Mouse (Mus musculus): ENCODE measurements around the gene Nudt22.

DNA sequence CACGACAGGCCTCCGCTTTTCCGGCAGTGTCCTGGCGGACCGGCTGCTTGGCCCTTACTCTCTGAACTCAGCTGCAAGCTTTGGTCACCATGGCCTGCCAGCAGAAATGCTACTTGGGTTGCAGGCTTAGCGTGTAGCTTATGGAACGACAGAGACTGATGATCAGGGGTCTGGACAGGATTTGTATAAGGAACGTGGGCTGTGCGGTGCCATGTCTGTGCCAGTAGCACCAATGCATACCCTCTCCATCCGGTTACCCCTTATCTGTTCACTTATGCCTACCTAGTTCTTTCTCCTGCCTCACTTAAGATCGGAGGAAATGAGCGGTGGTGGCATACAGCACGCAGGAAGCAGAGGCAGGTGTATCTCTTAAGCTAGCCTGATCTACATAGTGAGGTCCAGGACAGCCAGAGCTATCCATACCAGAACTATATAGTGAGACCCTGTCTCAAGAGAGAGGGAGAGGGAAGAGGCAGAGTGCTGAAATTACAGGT lies 44.8 kb upstream of the Nudt22 start:
- TF ChIP-seq CTCF (IDR thresholded peaks at IDR 0.05; ENCODE audit: control insufficient read depth, insufficient read depth, insufficient read length) (no peak), USF1 (IDR thresholded peaks at IDR 0.05; ENCODE audit: low read depth) (no peak), CEBPB (IDR thresholded peaks at IDR 0.05; ENCODE audit: low read depth) (no peak)

Measured in C2C12 (cell line).